Mouse (Mus musculus) spleen, postnatal 4 days (tissue): ENCODE results near the gene Dync2h1.
"Not testable (repeated sequence)": the region's sequence is repeated elsewhere in the genome, so short reads cannot be mapped to it uniquely, and the experiment has no call there.

Source experiments
- DNase-seq, 2 experiments: peaks; one replicate each; pipeline ENCODE4 v3.0.0; 2022; ENCODE audit warnings: low spot score in 2 of 2

Gene Dync2h1

GRCm38 (mm10) chr9:7015600-7015999, 168.6 kb downstream of the Dync2h1 start:
- no peak for DNase-seq

- no peak for DNase-seq
Observed at GRCm38 (mm10) chr9:7014733-7015132, 169.5 kb downstream of the Dync2h1 start.

GRCm38 (mm10) chr9:7009785-7010184, 174.5 kb downstream of the Dync2h1 start:
- no peak for DNase-seq

GRCm38 (mm10) chr9:6994865-6995264, 189.4 kb downstream of the Dync2h1 start:
- no peak for DNase-seq

- no peak for DNase-seq
Observed at GRCm38 (mm10) chr9:6994275-6994674, 190.0 kb downstream of the Dync2h1 start.

- no peak for DNase-seq
Observed at GRCm38 (mm10) chr9:6988893-6989685, 195.2 kb downstream of the Dync2h1 start.

- no peak for DNase-seq
Observed at GRCm38 (mm10) chr9:6986161-6986560, 198.1 kb downstream of the Dync2h1 start.

- DNase-seq = no peak
Observed at GRCm38 (mm10) chr9:6969171-6969570, 215.1 kb downstream of the Dync2h1 start.

GRCm38 (mm10) chr9:6965006-6965405, 219.2 kb downstream of the Dync2h1 start:
- no peak for DNase-seq

- no peak for DNase-seq
Observed at GRCm38 (mm10) chr9:6958311-6958710, 225.9 kb downstream of the Dync2h1 start.

- no peak for DNase-seq
Observed at GRCm38 (mm10) chr9:6927399-6928035, 256.7 kb downstream of the Dync2h1 start.

GRCm38 (mm10) chr9:6913471-6913870, 270.8 kb downstream of the Dync2h1 start:
- DNase-seq = no peak

GRCm38 (mm10) chr9:6910537-6910936, 273.7 kb downstream of the Dync2h1 start:
- not testable (repeated sequence) for DNase-seq

GRCm38 (mm10) chr9:6901620-6902019, 282.6 kb downstream of the Dync2h1 start:
- DNase-seq = no peak

GRCm38 (mm10) chr9:6891331-6891730, 292.9 kb downstream of the Dync2h1 start:
- no peak for DNase-seq

- no peak for DNase-seq
Observed at GRCm38 (mm10) chr9:6881187-6881984, 302.9 kb downstream of the Dync2h1 start.
